Mouse (Mus musculus) 416B (cell line): ENCODE results near the gene Cutc.
A peak's percentile ranks its signal among the peaks of the same experiment; 100 is the strongest.

Source experiments
- DNase-seq: peaks from one replicate; pipeline ENCODE4 v3.0.0; 2011; ENCODE audit warnings: low read depth

The Cutc gene

DNA sequence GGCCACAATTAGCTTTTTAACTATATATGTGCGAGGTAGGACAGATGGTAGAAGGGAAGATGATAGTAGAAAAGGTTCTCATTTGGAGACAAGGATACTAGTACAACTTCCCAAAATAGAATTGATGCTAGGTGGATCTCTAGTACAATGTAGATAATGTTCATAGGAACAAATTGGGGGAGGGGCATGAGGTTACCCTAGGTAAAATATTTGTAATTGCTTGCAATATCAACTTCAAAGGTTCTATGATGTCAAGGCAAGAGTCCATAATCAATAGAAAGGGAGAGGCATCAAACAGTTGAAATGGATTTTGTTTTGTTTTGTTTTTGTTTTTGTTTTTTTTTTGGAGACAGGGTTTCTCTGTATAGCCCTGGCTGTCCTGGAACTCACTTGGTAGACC, 41.2 kb downstream of the Cutc start:
- no peak for DNase-seq

DNA sequence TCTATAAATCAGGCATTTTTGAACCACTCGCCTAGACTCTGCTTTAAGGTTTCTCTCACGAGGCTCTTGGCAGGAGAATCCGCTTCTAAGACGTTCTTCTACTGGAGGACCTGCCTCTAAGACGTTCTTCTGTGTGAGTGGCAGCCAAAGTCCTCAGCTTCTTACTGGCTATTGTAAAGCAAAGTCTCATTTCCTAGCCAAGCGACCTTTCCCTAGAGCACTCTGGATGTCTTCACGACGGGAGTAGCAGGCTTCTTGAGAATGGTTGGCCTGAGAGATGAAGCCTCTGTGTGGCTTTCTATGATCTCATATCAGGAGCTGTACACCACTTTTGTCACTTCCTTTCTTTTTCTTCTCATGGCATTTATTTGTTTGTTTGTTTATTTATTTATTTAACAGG, 42.7 kb downstream of the Cutc start:
- DNase-seq = no peak

DNA sequence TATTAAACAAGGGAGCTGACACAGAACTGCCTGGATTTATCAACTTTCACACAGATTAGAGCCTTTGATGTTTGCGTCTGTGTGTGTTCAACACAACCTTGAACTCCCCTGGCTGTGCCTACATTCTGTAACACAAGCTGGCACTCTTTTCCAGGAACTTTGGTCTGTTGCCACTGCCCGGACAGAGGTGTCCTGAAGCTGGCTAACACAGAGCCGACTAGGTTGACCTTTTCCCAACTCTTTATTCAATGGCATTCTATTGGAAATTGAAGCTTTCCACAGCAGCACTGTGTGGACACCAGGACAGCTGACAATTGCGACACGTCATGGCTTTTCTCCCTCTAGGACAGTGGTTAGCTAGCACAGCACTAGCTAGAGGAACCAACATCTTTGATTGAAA, 44.4 kb downstream of the Cutc start:
- DNase-seq = peak; percentile 46

DNA sequence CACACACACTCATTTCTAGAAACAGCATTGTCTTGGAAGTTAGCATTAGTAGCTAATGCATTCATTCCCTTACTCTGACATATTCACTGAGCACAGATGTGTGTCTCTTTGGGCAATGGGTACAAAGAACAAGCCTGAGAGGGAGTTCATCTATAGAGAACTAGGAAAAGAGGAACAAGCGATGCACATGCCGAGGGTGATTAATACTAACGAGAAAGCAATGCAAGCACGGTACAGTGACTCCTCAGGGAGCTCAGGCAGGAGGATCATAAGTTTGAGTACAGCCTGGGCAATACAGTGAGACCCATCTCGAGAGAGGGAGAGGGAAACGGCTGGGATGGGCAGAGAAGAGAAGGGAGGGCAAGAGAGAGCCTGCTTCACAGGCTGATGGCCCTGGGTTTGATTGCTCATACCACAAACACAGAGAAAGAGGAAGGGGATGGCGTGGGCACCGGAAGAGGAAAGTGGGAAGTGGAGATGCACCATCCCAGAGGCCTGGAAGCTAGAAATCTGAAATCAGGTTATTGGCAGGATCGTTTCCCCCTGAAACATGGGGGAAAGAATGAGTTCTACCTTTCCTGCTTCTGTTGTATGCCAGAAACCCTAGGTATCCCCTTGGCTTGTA, 48.7 kb downstream of the Cutc start:
- DNase-seq = no peak

DNA sequence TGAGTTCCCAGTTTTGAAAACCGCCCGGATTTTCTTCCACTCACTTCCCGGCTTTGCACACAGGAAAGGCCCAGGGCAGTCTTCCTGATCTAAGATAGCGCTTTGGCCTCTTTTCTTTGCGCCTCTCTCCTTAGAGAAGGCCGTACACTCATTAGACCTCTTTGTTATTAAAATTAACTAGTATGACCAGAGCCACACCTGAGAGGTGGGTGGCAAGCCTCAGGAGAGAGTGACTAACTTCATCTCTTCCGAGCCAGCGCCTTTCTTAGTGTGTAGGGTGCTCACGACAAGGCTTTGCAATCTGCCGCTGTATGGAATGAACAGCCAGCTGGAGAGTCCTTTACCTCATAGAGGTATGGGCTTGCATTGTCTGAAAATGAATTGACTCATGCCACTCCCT, 51.1 kb downstream of the Cutc start:
- DNase-seq = no peak

DNA sequence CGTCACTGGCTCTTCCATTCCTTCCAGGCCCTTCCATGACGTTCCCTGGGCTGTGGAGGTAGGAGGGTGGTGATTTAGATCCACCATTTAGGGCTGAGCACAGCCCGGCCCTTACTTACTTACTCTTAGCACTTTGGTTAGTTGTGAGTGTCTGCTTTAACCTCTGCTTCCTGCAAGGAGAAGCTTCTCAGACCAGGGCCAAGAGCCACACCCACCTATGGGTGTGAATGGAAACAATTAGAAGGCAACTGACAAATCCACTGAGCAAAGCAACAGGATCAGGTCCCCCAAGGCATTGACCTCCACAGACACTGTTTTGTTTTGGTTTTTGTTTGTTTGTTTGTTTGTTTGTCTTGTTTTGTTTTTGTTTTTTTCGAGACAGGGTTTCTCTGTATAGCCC, 56.5 kb downstream of the Cutc start:
- DNase-seq = peak; percentile 85

DNA sequence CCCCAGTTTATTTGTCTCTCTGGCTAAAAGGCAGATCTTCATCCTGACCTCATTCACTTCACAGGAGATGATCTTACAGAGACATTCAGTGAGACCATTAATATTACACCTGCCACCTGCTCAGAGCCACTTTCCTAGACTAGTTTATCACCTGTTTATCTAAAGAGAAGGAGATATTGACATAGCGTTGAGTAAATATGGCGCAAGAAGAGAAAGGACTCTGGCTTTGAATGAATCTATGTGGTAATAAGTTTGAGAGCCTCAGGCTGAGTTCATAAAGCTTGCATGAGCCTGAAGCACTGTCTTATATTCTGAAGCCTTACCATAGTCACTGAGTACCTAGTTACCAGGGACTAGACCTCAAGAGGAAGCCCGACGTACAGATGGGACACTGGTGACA, 58.6 kb downstream of the Cutc start:
- no peak for DNase-seq

DNA sequence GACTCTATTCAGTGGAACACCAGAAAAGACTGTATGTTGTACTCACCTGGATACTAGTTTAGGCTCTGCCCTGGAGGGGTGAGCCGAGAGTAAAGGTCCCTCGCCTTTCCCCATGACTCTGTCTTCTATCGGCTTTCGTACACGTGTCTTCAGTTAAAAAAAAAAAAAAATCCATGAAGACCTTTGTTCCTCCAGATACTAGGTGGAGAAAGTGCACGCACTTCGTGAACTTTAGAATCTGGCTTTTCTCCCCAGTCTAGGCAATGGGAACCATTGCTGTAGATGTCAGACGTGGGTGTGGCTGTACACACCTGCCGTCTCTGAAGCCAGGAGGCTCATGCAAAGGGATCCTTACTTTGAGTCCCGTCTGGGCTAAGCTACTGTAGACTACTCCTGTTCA, 60.5 kb downstream of the Cutc start:
- no peak for DNase-seq

DNA sequence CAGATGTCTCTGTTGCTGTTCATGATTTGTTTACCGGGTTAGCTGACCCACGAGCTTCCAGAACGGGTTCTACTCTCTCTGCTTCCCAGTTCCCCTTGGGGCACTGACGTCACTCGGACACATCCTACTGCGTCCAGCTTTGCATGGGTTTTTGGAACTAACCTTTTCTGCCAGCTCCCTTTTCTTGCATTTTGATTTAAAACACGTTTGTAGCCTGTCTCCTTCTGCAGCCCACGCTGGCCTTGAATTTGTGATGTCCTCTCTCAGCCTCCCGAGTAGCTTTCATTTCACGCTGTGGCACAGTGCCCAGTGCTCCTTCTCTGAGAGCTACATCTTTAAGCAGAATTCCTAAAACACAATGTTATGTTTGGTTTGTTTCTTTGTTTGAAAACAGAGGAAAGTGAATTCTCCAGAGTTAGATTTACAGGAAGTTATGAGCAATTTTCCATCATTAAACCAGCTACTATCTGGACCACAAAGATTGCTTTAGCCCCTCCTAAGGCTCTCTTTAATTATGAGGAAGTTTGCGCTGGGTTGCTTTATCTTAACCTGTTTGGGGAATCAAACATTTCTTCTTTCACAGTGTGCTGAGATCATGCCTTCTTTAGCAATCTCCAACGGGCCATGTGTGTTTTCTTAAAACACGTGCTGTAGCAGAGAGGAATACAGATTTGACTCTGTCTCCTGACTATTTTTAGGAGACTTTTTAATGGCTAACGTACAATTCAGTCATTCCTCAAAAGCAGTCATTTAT, 63.0 kb downstream of the Cutc start:
- peak; percentile 50 for DNase-seq
